Mouse (Mus musculus): ENCODE data around the gene Elac2. TPM values are rescaled to one million over a fixed set of nuclear protein-coding genes. Genes with fewer than 3 reads are reported as not detected.
A peak's percentile ranks its signal among the peaks of the same experiment; 100 is the strongest.

Elac2 gene
- 10 to 100 TPM; 25.0 to 29.7 TPM for total RNA-seq (2021)

GRCm38 (mm10) chr11:64978720-64979488 is at the start of gene Elac2:
Gene Elac2, plus strand, starts transcription at chr11:64979038.
- DNase-seq (ENCODE audit: extremely low spot score in 1 of 2, low spot score in 1 of 2), result peak; percentile 91 to 95

- DNase-seq (ENCODE audit: extremely low spot score in 1 of 2, low spot score in 1 of 2), result no peak
Observed at GRCm38 (mm10) chr11:64929130-64929529, 49.7 kb upstream of the Elac2 start.

GRCm38 (mm10) chr11:64931060-64931770 is 47.6 kb upstream of the Elac2 start:
- no peak for DNase-seq (ENCODE audit: extremely low spot score in 1 of 2, low spot score in 1 of 2)

GRCm38 (mm10) chr11:64937226-64937625 is 41.6 kb upstream of the Elac2 start:
- no peak for DNase-seq (ENCODE audit: extremely low spot score in 1 of 2, low spot score in 1 of 2)

- no peak for DNase-seq (ENCODE audit: extremely low spot score in 1 of 2, low spot score in 1 of 2)
Observed at GRCm38 (mm10) chr11:64941193-64941592, 37.6 kb upstream of the Elac2 start.

- DNase-seq (ENCODE audit: extremely low spot score in 1 of 2, low spot score in 1 of 2), result no peak
Observed at GRCm38 (mm10) chr11:64949782-64950181, 29.1 kb upstream of the Elac2 start.

- no peak for DNase-seq (ENCODE audit: extremely low spot score in 1 of 2, low spot score in 1 of 2)
Observed at GRCm38 (mm10) chr11:64956962-64957729, 21.7 kb upstream of the Elac2 start.

- no peak for DNase-seq (ENCODE audit: extremely low spot score in 1 of 2, low spot score in 1 of 2)
Observed at GRCm38 (mm10) chr11:64962629-64963028, 16.2 kb upstream of the Elac2 start.

GRCm38 (mm10) chr11:64968507-64968906 is 10.3 kb upstream of the Elac2 start:
- peak; percentile 65 to 80 for DNase-seq (ENCODE audit: extremely low spot score in 1 of 2, low spot score in 1 of 2)

- no peak for DNase-seq (ENCODE audit: extremely low spot score in 1 of 2, low spot score in 1 of 2)
Observed at GRCm38 (mm10) chr11:64968939-64969342, 9.9 kb upstream of the Elac2 start.

- no peak for DNase-seq (ENCODE audit: extremely low spot score in 1 of 2, low spot score in 1 of 2)
Observed at GRCm38 (mm10) chr11:64971471-64971988, 7.3 kb upstream of the Elac2 start.

GRCm38 (mm10) chr11:64972418-64972817 is 6.4 kb upstream of the Elac2 start:
- DNase-seq (ENCODE audit: extremely low spot score in 1 of 2, low spot score in 1 of 2), result no peak

- no peak for DNase-seq (ENCODE audit: extremely low spot score in 1 of 2, low spot score in 1 of 2)
Observed at GRCm38 (mm10) chr11:64979489-64979845, 629 bp downstream of the Elac2 start.

- no peak for DNase-seq (ENCODE audit: extremely low spot score in 1 of 2, low spot score in 1 of 2)
Observed at GRCm38 (mm10) chr11:64988556-64988955, 9.7 kb downstream of the Elac2 start.

GRCm38 (mm10) chr11:64998439-64998838 is 19.6 kb downstream of the Elac2 start:
- DNase-seq (ENCODE audit: extremely low spot score in 1 of 2, low spot score in 1 of 2), result no peak

- DNase-seq (ENCODE audit: extremely low spot score in 1 of 2, low spot score in 1 of 2), result no peak
Observed at GRCm38 (mm10) chr11:64999685-65000084, 20.8 kb downstream of the Elac2 start.

- no peak for DNase-seq (ENCODE audit: extremely low spot score in 1 of 2, low spot score in 1 of 2)
Observed at GRCm38 (mm10) chr11:65001729-65002128, 22.9 kb downstream of the Elac2 start.

- DNase-seq (ENCODE audit: extremely low spot score in 1 of 2, low spot score in 1 of 2), result no peak
Observed at GRCm38 (mm10) chr11:65003611-65004010, 24.8 kb downstream of the Elac2 start.

- DNase-seq (ENCODE audit: extremely low spot score in 1 of 2, low spot score in 1 of 2), result no peak
Observed at GRCm38 (mm10) chr11:65004836-65005235, 26.0 kb downstream of the Elac2 start.

GRCm38 (mm10) chr11:65006047-65006446 is 27.2 kb downstream of the Elac2 start:
- DNase-seq (ENCODE audit: extremely low spot score in 1 of 2, low spot score in 1 of 2), result no peak

GRCm38 (mm10) chr11:65013906-65014305 is 35.1 kb downstream of the Elac2 start:
- DNase-seq (ENCODE audit: extremely low spot score in 1 of 2, low spot score in 1 of 2), result no peak
